Mouse (Mus musculus) heart, postnatal 0 days (tissue): Measurements from ENCODE around the gene Efemp2.

ENCODE experiments used
- CTCF ChIP-seq: IDR thresholded peaks from 2 replicates; pipeline ENCODE4 v1.5.1; 2016; ENCODE audit warnings: antibody characterized with exemption, control low read depth, low read depth
- EP300 ChIP-seq: IDR thresholded peaks from 2 replicates; pipeline ENCODE4 v1.6.1; 2016; ENCODE audit warnings: antibody characterized with exemption, low read depth

- TF ChIP-seq CTCF = peak; percentile 2; the same call in 1 of the 2 replicates
- TF ChIP-seq EP300 = no peak
These were observed 16.6 kb upstream of the Efemp2 start for GRCm38 (mm10) chr19:5456922-5457745.
